Mouse (Mus musculus) ES-E14 (cell line): ENCODE measurements at regions not wholly inside any gene's neighbourhood (a gene's known extent, or its start where the extent isn't known, plus 50 kb on each side); places are given as distances from the start of the nearest gene placed in this dataset.

Experiments used
- DNase-seq: peaks from one replicate; pipeline ENCODE4 v3.0.0-alpha.2; 2013; ENCODE audit warnings: low read depth, low spot score
- H3K27ac ChIP-seq: 2 replicates; pipeline ENCODE4 v1.5.1; 2012; ENCODE audit warnings: low read depth, mild to moderate bottlenecking, low read length, moderate library complexity, mixed read lengths; ENCODE audit not compliant: poor library complexity, insufficient read depth, severe bottlenecking
- H3K36me3 ChIP-seq: 2 replicates; pipeline ENCODE4 v1.6.1; 2012; ENCODE audit warnings: mild to moderate bottlenecking, low read length, moderate library complexity, mixed read lengths; ENCODE audit not compliant: control insufficient read depth, poor library complexity, insufficient read depth, severe bottlenecking
- H3K4me1 ChIP-seq, 2 experiments: fragments of 150-350 bp in 1 of 2; sonication (generic) in 1 of 2; 2 replicates each; pipeline ENCODE4 v1.6.1; 2012; ENCODE audit warnings: low read length in 2 of 2, mild to moderate bottlenecking in 1 of 2, mixed read lengths in 1 of 2; ENCODE audit not compliant: control insufficient read depth in 2 of 2, insufficient read depth in 2 of 2, poor library complexity in 1 of 2
- H3K4me3 ChIP-seq, 2 experiments: fragments of 150-350 bp in 1 of 2; sonication (generic) in 1 of 2; 2 replicates each; pipeline ENCODE4 v1.5.1; 2012; ENCODE audit warnings: low read length in 2 of 2, low read depth in 1 of 2, mild to moderate bottlenecking in 1 of 2, mixed read lengths in 1 of 2; ENCODE audit not compliant: insufficient read depth in 1 of 2, poor library complexity in 1 of 2, severe bottlenecking in 1 of 2
- H3K9ac ChIP-seq: 2 replicates; pipeline ENCODE4 v1.6.1; 2012; ENCODE audit warnings: low read depth, mild to moderate bottlenecking, low read length, mixed read lengths; ENCODE audit not compliant: poor library complexity, insufficient read depth, severe bottlenecking
- H3K9me3 ChIP-seq: fragments of 150-350 bp; sonication (generic); 2 replicates; pipeline ENCODE4 v1.6.1; 2012; ENCODE audit warnings: low read depth, mild to moderate bottlenecking, low read length; ENCODE audit not compliant: control insufficient read depth, insufficient read depth
- CHD2 ChIP-seq: IDR thresholded peaks from 2 replicates; pipeline ENCODE4 v1.6.1; 2014; ENCODE audit warnings: mild to moderate bottlenecking, low read depth, low read length, inconsistent platforms
- HCFC1 ChIP-seq: IDR thresholded peaks from 2 replicates; pipeline ENCODE4 v1.6.1; 2012; ENCODE audit warnings: low read length, inconsistent platforms, borderline replicate concordance; ENCODE audit not compliant: insufficient read depth
- MAFK ChIP-seq: IDR thresholded peaks from 2 replicates; pipeline ENCODE4 v1.6.1; 2014; ENCODE audit warnings: mild to moderate bottlenecking, low read depth, low read length, inconsistent platforms; ENCODE audit not compliant: insufficient read depth
- ZC3H11A ChIP-seq: IDR thresholded peaks from 2 replicates; pipeline ENCODE4 v1.6.1; 2012; ENCODE audit warnings: low read depth, mild to moderate bottlenecking, inconsistent platforms, low read length, borderline replicate concordance
- ZNF384 ChIP-seq: IDR thresholded peaks from 2 replicates; pipeline ENCODE4 v1.6.1; 2012; ENCODE audit warnings: low read depth, low read length, inconsistent platforms
- in situ Hi-C, 2 experiments: fragments of 600-800 bp; cut with MboI; formaldehyde crosslinking; loops; one replicate each; pipeline ENCODE4 v1.15.1; 2025; ENCODE audit warnings: low sequenced_read_pairs in 2 of 2, inconsistent platforms in 1 of 2; ENCODE audit not compliant: unreplicated experiment in 2 of 2

DNA sequence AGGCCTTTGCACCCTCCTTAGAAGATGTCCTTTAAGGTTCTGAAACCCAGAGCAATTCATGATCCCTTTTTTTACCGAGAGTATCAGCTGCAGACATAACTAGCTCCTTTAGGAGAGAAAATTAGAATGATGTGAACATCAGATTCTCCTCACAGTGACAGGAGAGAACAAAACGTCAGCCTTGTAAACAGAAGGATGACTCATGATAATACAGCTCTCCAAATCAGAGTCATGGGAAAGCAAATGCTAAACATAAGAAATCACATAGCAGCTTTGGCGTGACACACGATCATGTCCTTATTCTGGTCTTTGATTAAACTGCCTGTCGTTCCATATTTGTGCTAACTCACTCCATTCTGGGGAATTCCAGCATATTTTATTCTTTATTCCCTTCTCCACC, 82.4 kb upstream of the Ccdc54 start:
- no peaks in the 10 kb centered on the region for H3K36me3 ChIP-seq
- in situ Hi-C loops: no loop called here
- no peaks in the 10 kb centered on the region for H3K4me1 ChIP-seq
- H3K9me3 ChIP-seq: no peaks in the 10 kb centered on the region
- no peak for TF ChIP-seq CHD2
- no peak for TF ChIP-seq MAFK
- TF ChIP-seq ZC3H11A: no peak
- TF ChIP-seq HCFC1: no peak
- no peak for TF ChIP-seq ZNF384
- H3K9ac ChIP-seq: no peak overlapping the region
- no peak for DNase-seq
- H3K4me3 ChIP-seq: no peak overlapping the region
- no peak overlapping the region for H3K27ac ChIP-seq

- Histone ChIP-seq H3K4me1 (no peaks in the 10 kb centered on the region), H3K9ac (no peak overlapping the region), H3K27ac (no peak overlapping the region), H3K36me3 (no peaks in the 10 kb centered on the region), H3K9me3 (no peaks in the 10 kb centered on the region), H3K4me3 (no peak overlapping the region)
- DNase-seq: no peak
- in situ Hi-C loops: no loop called here
- TF ChIP-seq MAFK (no peak), HCFC1 (no peak), ZNF384 (no peak), ZC3H11A (no peak), CHD2 (no peak)
Observed at GRCm38 (mm10) chr16:50672713-50673112, 81.8 kb upstream of the Ccdc54 start.

DNA sequence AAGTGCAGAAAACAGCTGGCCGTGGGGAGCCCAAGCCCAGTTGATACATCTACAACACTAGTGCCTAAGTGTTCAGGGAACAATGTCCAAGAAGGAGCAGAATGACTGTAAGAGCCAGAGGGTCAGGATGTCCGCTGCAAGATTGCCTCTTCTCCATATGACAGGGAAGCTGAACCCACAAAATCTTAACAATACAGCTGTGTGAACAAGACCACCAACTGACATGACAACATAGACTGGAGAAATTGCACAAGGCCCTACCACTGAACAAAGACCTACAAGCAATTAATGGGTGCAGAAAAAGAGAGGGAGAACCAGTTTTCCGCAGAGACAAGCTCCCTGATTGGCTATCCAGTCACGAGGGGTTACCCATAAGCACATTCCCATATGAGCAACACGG, 80.2 kb upstream of the Ccdc54 start:
- in situ Hi-C loops: no loop called here
- DNase-seq: no peak
- Histone ChIP-seq H3K36me3 (no peaks in the 10 kb centered on the region), H3K9me3 (no peaks in the 10 kb centered on the region), H3K9ac (no peak overlapping the region), H3K27ac (no peak overlapping the region), H3K4me3 (no peak overlapping the region), H3K4me1 (no peaks in the 10 kb centered on the region)
- TF ChIP-seq MAFK (no peak), CHD2 (no peak), HCFC1 (no peak), ZC3H11A (no peak), ZNF384 (no peak)

DNA sequence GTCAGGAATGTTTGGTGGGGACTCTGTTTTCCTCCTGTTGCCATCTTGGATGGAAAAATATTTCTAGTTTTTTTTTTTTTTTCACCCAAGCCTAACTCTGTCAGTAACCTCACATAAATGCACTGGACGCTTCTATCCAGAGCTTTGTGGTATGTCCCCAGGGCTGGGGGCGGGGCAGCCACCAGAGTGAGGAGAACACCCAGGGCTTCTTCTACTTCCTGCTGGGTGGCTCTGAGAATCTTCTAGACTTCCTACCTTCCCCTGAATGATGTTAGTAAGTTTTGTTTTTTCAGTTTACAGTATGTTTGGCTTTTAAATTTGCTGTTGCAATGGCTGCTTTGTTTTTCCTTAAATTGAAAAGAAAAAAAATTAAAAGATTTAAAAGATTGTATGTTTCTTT, 73.3 kb upstream of the Ccdc54 start:
- Histone ChIP-seq H3K9me3 (no peaks in the 10 kb centered on the region), H3K4me1 (no peaks in the 10 kb centered on the region), H3K36me3 (no peaks in the 10 kb centered on the region), H3K27ac (no peak overlapping the region), H3K9ac (no peak overlapping the region), H3K4me3 (no peak overlapping the region)
- in situ Hi-C loops: no loop called here
- DNase-seq: no peak
- TF ChIP-seq ZNF384 (no peak), MAFK (no peak), HCFC1 (no peak), ZC3H11A (no peak), CHD2 (no peak)
